Mouse (Mus musculus) lung, adult 2 months (tissue): Measurements from ENCODE around the gene Zfp346. TPM values are rescaled to one million over a fixed set of nuclear protein-coding genes. Genes with fewer than 3 reads are reported as not detected.

ENCODE experiments used
- DNase-seq: peaks from one replicate; pipeline ENCODE4 v3.0.0; 2022
- H3K4me1 ChIP-seq: fragments of 200-500 bp; 2 replicates; pipeline ENCODE4 v1.6.1; 2011; ENCODE audit warnings: low read length; ENCODE audit not compliant: control insufficient read depth, insufficient read depth
- H3K4me3 ChIP-seq: fragments of 200-500 bp; replicated peaks from 2 replicates; pipeline ENCODE3; 2011; ENCODE audit warnings: low read depth, mild to moderate bottlenecking, control low read depth, low read length; ENCODE audit errors: extremely low read depth
- CTCF ChIP-seq: fragments of 200-500 bp; IDR thresholded peaks from 2 replicates; pipeline ENCODE4 v1.5.1; 2011; ENCODE audit warnings: mild to moderate bottlenecking, low read length, control low read depth; ENCODE audit not compliant: insufficient read depth
- POLR2A ChIP-seq: fragments of 200-500 bp; IDR thresholded peaks from 2 replicates; pipeline ENCODE4 v1.6.1; 2011; ENCODE audit warnings: low read depth, mild to moderate bottlenecking, control low read depth, low read length, borderline replicate concordance; ENCODE audit errors: extremely low read depth
- WGBS: fragments of 180-500 bp; shearing (Covaris S2); methylation state at CpG from one replicate; pipeline ENCODE4 v1.1.7; 2018; 5-methylcytosine and 5-hydroxymethylcytosine counted together
- polyA plus RNA-seq: library from polyadenylated mRNA; depleted of rRNA; stranded (reverse); fragments of >200 nt; gene quantifications from 2 replicates; pipeline ENCODE4 v1.2.3, GENCODE M21; 2012

Zfp346 gene
- polyA plus RNA-seq, 1 experiment: 20.9 TPM

GRCm38 (mm10) chr13:55135382-55135781 is 30.3 kb downstream of the Zfp346 start:
- DNase-seq: no peak
- Histone ChIP-seq H3K4me3 (no peak overlapping the region), H3K4me1 (no peaks in the 10 kb centered on the region)
- WGBS: 12% methylated on average over 5 of the region's 5 CpGs
- TF ChIP-seq POLR2A (no peak), CTCF (peak; percentile 56)

DNA sequence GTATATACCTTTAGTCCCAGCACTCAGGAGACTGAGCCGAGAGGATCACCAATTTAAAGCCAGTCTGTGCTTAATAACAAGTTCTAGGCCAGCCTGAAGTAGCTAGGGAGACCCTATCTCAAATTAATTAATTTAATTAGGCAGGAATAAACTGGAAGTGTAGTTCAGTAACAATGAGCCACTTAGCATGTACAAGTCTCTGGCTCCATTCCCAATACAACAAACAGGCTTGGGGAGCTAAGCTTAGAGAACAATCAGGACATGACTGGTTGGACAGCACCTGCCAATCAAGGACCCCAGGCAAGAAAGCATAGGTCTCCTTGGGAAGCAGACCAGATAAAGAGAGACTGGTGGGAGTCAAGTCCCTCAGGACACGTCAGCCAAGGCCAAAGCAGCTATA is 35.2 kb downstream of the Zfp346 start:
- no peak for TF ChIP-seq CTCF
- no peak for TF ChIP-seq POLR2A
- WGBS: 90% methylated on average over 2 of the region's 2 CpGs
- no peak for DNase-seq
- Histone ChIP-seq H3K4me1 (no peaks in the 10 kb centered on the region), H3K4me3 (no peak overlapping the region)

DNA sequence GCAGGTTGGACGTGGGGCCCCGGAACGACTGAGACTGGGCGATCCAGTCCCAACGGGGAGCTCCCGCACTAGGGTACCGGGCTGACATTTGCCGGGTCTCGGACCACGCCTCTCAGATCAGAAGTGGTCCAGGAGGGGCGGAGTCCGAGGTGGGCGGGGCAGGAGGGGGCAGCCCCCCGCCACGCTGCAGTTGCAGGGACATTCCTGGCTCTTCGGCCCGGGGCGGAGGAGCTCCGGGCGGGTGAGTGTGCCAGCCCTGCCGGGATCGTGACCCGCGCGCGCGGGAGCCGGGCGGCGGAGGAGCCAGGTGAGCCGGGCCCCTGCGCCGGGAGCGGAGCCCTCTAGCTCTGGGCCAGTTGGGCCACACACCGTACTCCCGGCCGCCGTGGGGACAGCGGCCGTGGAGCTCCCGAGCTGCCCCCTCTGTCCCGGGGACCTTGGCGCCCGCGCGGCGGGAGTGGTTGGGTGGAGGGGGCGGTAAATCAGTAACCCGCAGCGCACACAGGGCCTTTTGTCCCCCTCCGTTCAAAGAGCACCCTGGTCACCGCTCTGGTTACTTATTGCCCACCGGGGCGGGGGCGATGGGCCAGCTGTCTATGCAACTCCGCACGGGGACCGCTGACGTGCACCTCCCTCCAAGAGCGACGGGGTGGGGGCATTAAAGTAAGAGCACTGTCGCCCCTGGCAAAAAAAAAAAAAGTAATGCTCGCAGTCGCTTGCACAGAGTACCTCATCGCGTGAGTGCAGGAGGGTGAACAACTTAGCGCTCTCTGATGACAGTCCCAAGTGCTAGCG is 47.7 kb downstream of the Zfp346 start, which contains the start of gene Fgfr4:
Fgfr4 (plus strand) TSS at position 20 of the 795 bp plus-strand sequence.
- Histone ChIP-seq H3K4me1 (no peaks in the 10 kb centered on the region), H3K4me3 (peak within 1 kb of the TSS; percentile 43)
- peak; percentile 44 for DNase-seq
- no peak for TF ChIP-seq CTCF
- TF ChIP-seq POLR2A: no peak
- 3% methylated on average over 68 of the region's 68 CpGs for WGBS

- DNase-seq: no peak
- Histone ChIP-seq H3K4me1 (no peaks in the 10 kb centered on the region), H3K4me3 (no peak overlapping the region)
- TF ChIP-seq CTCF (no peak), POLR2A (no peak)
- WGBS: 70% methylated on average over 5 of the region's 5 CpGs
Measured at GRCm38 (mm10) chr13:55153951-55154350, 48.8 kb downstream of the Zfp346 start.

DNA sequence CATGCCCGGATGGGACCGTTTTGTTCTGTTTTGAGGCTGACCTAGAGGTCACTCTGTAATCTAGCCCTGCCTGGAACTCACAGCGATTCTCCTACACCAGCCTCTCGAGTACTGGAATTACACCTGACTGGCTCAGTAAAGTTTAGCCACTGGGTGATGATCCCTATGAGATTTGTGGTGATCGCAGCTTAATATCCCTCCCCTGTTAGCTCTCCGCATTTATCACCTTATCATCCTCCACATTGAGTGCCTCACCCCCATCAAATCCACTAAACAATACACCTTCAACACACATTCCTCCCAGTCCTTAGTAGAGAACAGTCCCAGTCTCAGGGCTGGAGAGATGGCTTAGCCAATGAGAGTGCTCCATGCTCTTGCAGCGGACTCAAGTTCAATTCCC is 57.3 kb downstream of the Zfp346 start:
- WGBS: 61% methylated on average over 7 of the region's 7 CpGs
- no peak for TF ChIP-seq POLR2A
- no peak for TF ChIP-seq CTCF
- Histone ChIP-seq H3K4me1 (no peaks in the 10 kb centered on the region), H3K4me3 (no peak overlapping the region)
- no peak for DNase-seq

- 54% methylated on average over 5 of the region's 5 CpGs for WGBS
- no peak for TF ChIP-seq CTCF
- TF ChIP-seq POLR2A: no peak
- no peak for DNase-seq
- H3K4me1 ChIP-seq: 0 out of 2 replicates have a peak, but pooled peaks cover 2% of the 10 kb centered on the region
- H3K4me3 ChIP-seq: no peak overlapping the region
Measured at GRCm38 (mm10) chr13:55163553-55163952, 58.4 kb downstream of the Zfp346 start.

DNA sequence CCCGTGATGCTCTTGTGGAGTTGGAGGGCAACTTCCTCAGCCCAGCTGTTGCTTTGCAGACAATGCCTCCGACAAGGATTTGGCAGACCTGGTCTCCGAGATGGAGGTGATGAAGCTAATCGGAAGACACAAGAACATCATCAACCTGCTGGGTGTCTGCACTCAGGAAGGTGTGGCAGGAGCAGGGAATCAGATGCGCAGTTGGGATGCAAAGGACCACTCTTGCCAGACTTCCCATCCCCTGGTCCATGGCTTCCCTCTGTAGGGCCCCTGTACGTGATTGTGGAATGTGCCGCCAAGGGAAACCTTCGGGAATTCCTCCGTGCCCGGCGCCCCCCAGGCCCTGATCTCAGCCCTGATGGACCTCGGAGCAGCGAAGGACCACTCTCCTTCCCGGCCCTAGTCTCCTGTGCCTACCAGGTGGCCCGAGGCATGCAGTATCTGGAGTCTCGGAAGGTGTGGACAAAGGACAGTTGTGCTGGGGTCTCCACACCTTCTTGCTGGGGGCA is 60.8 kb downstream of the Zfp346 start:
- 83% methylated on average over 16 of the region's 16 CpGs for WGBS
- no peak for DNase-seq

DNA sequence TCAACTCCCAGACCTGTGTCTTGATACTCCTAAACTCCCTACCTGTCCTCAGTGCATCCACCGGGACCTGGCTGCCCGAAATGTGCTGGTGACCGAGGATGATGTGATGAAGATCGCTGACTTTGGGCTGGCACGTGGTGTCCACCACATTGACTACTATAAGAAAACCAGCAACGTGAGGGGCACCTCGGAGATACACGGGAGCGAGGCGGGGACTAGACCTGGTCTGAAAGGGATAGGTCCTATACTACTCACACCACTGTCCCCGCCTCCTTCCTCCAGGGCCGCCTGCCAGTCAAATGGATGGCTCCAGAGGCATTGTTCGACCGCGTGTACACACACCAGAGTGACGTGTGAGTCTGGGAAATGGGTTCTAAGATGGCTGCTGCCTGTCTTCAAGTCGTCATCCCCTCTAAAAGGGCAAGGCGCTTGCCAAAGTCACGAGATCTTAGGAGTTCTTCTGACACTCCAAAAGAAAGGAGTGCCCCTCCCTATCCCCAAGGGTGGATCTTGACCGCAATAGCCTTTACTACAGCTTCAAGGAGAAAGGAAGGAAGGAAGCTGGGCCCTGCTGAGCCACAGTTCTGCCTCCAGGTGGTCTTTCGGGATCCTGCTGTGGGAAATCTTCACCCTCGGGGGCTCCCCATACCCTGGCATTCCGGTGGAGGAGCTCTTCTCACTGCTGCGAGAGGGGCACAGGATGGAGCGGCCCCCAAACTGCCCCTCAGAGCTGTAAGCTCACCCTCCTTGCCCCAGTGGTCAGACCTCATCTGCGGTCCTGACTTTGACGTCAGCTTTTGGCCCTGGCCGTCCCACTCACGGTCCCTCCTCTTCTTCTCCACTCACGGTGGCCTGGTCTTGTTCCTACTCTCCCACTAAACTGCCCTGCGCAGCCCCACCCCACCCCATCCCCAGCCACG is 62.0 kb downstream of the Zfp346 start:
- H3K4me3 ChIP-seq: no peak overlapping the region
- no peak for DNase-seq
- 82% methylated on average over 32 of the region's 32 CpGs for WGBS
- TF ChIP-seq POLR2A: no peak
- no peak for TF ChIP-seq CTCF
- peaks cover 8% of the 10 kb centered on the region; the same call in 1 of the 2 replicates for H3K4me1 ChIP-seq

More for the DNA sequence above, 60.8 kb downstream of the Zfp346 start:
- H3K4me3 ChIP-seq: no peak overlapping the region
- H3K4me1 ChIP-seq: 0 out of 2 replicates have a peak, but pooled peaks cover 2% of the 10 kb centered on the region
- TF ChIP-seq POLR2A (no peak), CTCF (no peak)

- peaks cover 13% of the 10 kb centered on the region; the same call in 1 of the 2 replicates for H3K4me1 ChIP-seq
- DNase-seq: no peak
Measured at GRCm38 (mm10) chr13:55167798-55168197, 62.7 kb downstream of the Zfp346 start.

More at GRCm38 (mm10) chr13:55167798-55168197, 62.7 kb downstream of the Zfp346 start:
- TF ChIP-seq CTCF: no peak
- no peak for TF ChIP-seq POLR2A
- H3K4me3 ChIP-seq: no peak overlapping the region
- whole genome bisulfite sequencing: 79% methylated on average over 11 of the region's 11 CpGs
